Mouse (Mus musculus) heart, postnatal 25 days (tissue): ENCODE results near the gene Ccdc86. TPM values are rescaled to one million over a fixed set of nuclear protein-coding genes. Genes with fewer than 3 reads are reported as not detected.

Experiments used
- total RNA-seq, 2 experiments: library from RNA; stranded (reverse); gene quantifications; 2 replicates each; pipeline ENCODE4 v1.2.3; 2021

Ccdc86 gene
- total RNA-seq, 2 experiments from 2014 or later, result 5.7 to 6.2 TPM

Other genes starting within 250 kb of the Ccdc86 start
- under 1 TPM; 0.34 to 0.48 TPM for gene Cd5, start 210.3 kb downstream of the Ccdc86 start, total RNA-seq
- under 1 TPM; 0.16 to 0.36 TPM for gene Cd6, start 119.2 kb downstream of the Ccdc86 start, total RNA-seq
- 1 to 10 TPM; 2.1 to 2.2 TPM for gene Slc15a3, start 109.5 kb downstream of the Ccdc86 start, total RNA-seq
- gene Tmem132a, start 79.3 kb downstream of the Ccdc86 start, total RNA-seq, result 10 to 100 TPM; 15.6 to 17.9 TPM
- gene Tmem109, start 67.3 kb downstream of the Ccdc86 start, total RNA-seq, result 10 to 100 TPM; 82.8 to 87.8 TPM
- 100 to 1,000 TPM; 213 to 229 TPM for gene Prpf19, start 54.0 kb downstream of the Ccdc86 start, total RNA-seq
- gene Zp1, start 28.6 kb downstream of the Ccdc86 start, total RNA-seq, result not detected
- gene Ptgdr2, start 12.1 kb downstream of the Ccdc86 start, total RNA-seq, result under 1 TPM in 1 of 2 experiments, not detected in 1; 0.08 TPM
- not detected for gene Ms4a10, start 25.4 kb upstream of the Ccdc86 start, total RNA-seq
- not detected for gene Ms4a15, start 44.0 kb upstream of the Ccdc86 start, total RNA-seq
- gene Ms4a18, start 68.8 kb upstream of the Ccdc86 start, total RNA-seq, result not detected
- gene Ms4a8a, start 131.8 kb upstream of the Ccdc86 start, total RNA-seq, result 1 to 10 TPM; 1.2 to 1.8 TPM
- not detected for gene 1700017D01Rik, start 181.6 kb upstream of the Ccdc86 start, total RNA-seq
- gene 1700025F22Rik, start 216.1 kb upstream of the Ccdc86 start, total RNA-seq, result not detected
- gene Ms4a13, start 247.5 kb upstream of the Ccdc86 start, total RNA-seq, result not detected